Mouse (Mus musculus) cortical plate, adult 2 months (tissue): Measurements from ENCODE around the gene Cpt1a. TPM values are rescaled to one million over a fixed set of nuclear protein-coding genes. Genes with fewer than 3 reads are reported as not detected.
A peak's percentile ranks its signal among the peaks of the same experiment; 100 is the strongest.

Experiments used
- H3K27ac ChIP-seq: fragments of 200-500 bp; 2 replicates; pipeline ENCODE4 v1.5.1; 2012; ENCODE audit warnings: low read length, control low read depth, inconsistent platforms; ENCODE audit not compliant: insufficient read depth
- H3K4me1 ChIP-seq: fragments of 200-500 bp; 2 replicates; pipeline ENCODE4 v1.6.1; 2011; ENCODE audit warnings: low read length; ENCODE audit not compliant: control insufficient read depth, insufficient read depth
- H3K4me3 ChIP-seq: fragments of 200-500 bp; 2 replicates; pipeline ENCODE4 v1.5.1; 2011; ENCODE audit warnings: mild to moderate bottlenecking, low read length, control low read depth; ENCODE audit not compliant: insufficient read depth
- CTCF ChIP-seq: fragments of 200-500 bp; IDR thresholded peaks from 2 replicates; pipeline ENCODE4 v1.5.1; 2011; ENCODE audit warnings: mild to moderate bottlenecking, control low read depth, low read length; ENCODE audit not compliant: insufficient read depth; ENCODE audit errors: extremely low read depth
- POLR2A ChIP-seq: fragments of 200-500 bp; IDR thresholded peaks from 2 replicates; pipeline ENCODE4 v1.6.1; 2011; ENCODE audit warnings: mild to moderate bottlenecking, low read length, control low read depth; ENCODE audit not compliant: insufficient read depth; ENCODE audit errors: extremely low read depth
- polyA plus RNA-seq: library from polyadenylated mRNA; depleted of rRNA; stranded (reverse); fragments of >200 nt; gene quantifications from 2 replicates; pipeline ENCODE4 v1.2.3, GENCODE M21; 2012

Cpt1a gene
- polyA plus RNA-seq, 1 experiment = 23.4 TPM

DNA sequence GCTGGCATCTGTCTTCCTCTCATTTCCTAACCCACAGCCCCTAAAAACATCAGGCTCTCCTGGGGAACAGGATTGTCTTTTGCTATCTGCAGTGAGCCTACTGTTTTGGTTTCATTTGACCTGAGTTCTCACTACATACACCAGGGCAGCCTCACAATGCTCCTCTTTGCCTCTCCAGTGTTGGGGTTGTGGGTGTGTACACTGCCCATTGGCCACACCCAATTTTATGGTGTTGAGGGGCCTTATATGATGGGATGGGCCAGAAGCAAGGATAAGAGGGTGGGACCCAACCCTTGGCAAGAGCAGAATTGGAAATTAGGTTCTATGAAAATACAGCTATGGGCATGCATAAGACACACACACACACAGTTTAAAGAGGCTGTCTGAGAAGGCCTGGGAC is 25.1 kb upstream of the Cpt1a start:
- Histone ChIP-seq H3K4me3 (no peak overlapping the region), H3K27ac (no peak overlapping the region), H3K4me1 (no peaks in the 10 kb centered on the region)
- TF ChIP-seq CTCF (no peak), POLR2A (no peak)

DNA sequence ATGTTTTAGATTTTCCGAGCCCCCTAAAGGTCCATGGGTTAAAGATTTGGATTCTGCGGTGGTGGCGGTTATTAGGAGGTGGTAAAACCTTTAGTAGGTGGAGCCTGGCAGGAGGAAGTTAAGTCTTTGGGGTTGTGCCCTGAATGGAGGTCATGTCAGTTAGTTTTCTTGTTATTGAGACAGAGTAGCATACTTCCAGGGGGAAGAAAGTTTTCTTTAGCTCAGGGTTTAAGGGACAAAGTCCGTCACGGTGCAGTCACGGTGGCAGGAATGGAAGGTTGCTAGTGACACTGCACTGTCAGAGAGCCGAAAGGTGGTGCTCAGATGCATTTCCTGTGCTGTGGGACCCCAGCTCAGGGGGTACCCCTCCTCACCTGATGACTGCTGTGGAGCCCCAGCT is 24.4 kb upstream of the Cpt1a start:
- Histone ChIP-seq H3K27ac (no peak overlapping the region), H3K4me1 (no peaks in the 10 kb centered on the region), H3K4me3 (no peak overlapping the region)
- TF ChIP-seq POLR2A = no peak
- no peak for TF ChIP-seq CTCF

- Histone ChIP-seq H3K4me3 (no peak overlapping the region), H3K4me1 (no peaks in the 10 kb centered on the region), H3K27ac (no peak overlapping the region)
- TF ChIP-seq CTCF (no peak), POLR2A (no peak)
These were observed 18.1 kb upstream of the Cpt1a start for GRCm38 (mm10) chr19:3304017-3304416.

DNA sequence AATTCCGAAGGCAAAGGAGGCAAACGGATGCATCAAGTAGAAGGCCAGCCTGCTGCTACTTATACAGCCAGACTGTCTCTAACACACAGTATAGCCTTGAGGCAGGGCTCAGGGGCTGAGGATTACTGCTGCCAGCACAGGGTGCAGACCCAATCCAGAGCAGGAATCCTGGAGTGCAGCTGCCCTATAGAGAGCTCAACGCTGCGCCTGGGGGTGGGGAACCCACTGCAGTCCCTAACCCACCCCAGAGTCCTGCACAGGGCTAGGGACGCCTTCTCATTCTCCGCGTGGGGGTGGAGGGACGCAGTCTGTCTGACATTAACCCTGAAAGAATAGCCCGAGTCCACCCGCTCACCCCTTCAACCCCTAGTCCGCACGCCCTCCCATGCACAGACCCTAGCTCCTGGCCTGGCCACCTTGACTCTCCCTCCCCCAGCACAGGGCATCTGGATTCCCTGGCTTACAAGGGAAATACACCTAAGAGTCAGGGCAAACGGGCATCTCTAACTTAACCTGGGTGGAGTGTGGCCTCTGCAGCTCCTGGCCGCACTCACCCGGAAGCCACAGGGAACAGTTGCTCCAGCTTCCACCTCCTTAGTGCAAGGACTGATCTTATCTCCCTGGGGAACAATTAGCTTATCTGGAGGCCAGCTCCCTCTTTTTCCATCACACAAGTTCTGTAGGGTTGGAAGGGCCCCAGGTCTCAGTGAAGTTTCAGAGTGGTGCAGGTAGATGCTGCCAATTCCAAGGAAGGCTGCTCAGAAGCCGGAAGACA is 14.8 kb upstream of the Cpt1a start:
- no peak overlapping the region for H3K4me3 ChIP-seq
- H3K4me1 ChIP-seq = no peaks in the 10 kb centered on the region
- TF ChIP-seq POLR2A (no peak), CTCF (no peak)
- no peak overlapping the region for H3K27ac ChIP-seq

- no peaks in the 10 kb centered on the region for H3K4me1 ChIP-seq
- H3K27ac ChIP-seq = no peak overlapping the region
- TF ChIP-seq CTCF (no peak), POLR2A (no peak)
- H3K4me3 ChIP-seq = no peak overlapping the region
These were observed 2.8 kb upstream of the Cpt1a start for GRCm38 (mm10) chr19:3319341-3319740.

DNA sequence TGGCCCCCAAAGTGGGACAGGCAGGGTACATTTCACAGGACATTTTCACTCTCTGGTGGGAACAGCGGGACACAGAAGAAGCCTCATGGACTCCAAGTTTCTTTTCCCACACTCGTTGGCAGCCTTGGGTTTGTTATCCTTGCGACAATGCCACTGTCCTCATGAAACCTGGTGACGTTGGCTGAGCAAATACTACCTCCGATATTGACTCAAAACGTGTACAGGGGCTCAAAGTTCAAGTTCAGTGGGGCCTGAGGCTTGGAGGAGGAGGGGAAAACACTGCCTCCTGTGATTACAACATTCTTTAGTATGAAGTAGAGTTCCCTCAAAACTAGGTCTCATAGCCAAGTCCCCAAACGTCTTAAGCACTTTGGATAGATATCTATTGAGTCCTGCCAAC is 2.0 kb upstream of the Cpt1a start:
- Histone ChIP-seq H3K27ac (no peak overlapping the region), H3K4me1 (no peaks in the 10 kb centered on the region), H3K4me3 (no peak overlapping the region)
- TF ChIP-seq POLR2A (no peak), CTCF (no peak)

DNA sequence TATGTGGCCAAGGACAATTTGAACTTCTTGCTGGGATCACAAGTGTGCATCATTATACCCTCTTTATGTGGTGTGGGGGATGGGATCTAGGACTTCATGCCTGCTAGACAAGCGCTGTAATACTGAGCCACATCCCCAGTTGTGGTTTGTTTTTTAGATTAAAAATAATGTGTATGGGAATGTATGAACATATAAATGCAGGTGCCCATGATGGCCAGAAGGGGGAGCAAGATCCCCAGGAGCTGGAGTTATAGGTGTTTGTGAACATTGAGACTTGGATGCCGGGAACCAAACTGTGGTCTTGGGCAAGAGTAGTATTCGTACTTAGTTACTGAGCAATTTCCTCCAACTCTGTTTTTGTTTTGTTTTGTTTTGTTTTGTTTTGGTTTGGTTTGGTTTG is 1.3 kb upstream of the Cpt1a start:
- Histone ChIP-seq H3K4me1 (no peaks in the 10 kb centered on the region), H3K27ac (no peak overlapping the region), H3K4me3 (no peak overlapping the region)
- peak; percentile 34; the same call in 1 of the 2 replicates for TF ChIP-seq CTCF
- TF ChIP-seq POLR2A = no peak

- TF ChIP-seq POLR2A = no peak
- no peak for TF ChIP-seq CTCF
- peak overlapping the region; percentile 58; the same call in 1 of the 2 replicates for H3K4me3 ChIP-seq
- H3K4me1 ChIP-seq = no peaks in the 10 kb centered on the region; the same call in 1 of the 2 replicates
- no peak overlapping the region for H3K27ac ChIP-seq
These were observed 517 bp upstream of the Cpt1a start for GRCm38 (mm10) chr19:3321617-3322016.

DNA sequence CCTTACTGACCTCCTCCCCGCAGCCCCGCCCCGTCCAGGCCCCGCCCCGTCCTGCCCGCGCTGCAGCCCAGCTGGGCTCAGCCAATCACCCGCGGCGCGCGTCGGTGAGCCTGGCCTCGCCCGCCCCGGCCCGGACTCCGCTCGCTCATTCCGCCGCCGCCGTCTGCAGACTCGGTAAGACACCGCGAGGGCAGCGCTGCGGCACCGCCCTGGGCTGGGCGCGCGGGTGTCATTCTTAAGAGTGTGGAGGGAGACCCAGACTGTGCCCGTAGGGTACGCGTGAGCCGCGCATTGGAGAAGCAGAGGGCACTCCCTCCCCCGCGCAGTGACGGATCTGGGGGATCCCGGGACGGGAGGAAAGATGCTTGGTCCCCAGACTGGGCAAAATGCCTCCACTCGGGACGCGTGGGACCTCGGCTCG is 1.1 kb downstream of the Cpt1a start:
- peak overlapping the region; percentile 82 for H3K27ac ChIP-seq
- H3K4me3 ChIP-seq = peak overlapping the region; percentile 58
- no peaks in the 10 kb centered on the region; the same call in 1 of the 2 replicates for H3K4me1 ChIP-seq
- no peak for TF ChIP-seq POLR2A
- TF ChIP-seq CTCF = no peak

GRCm38 (mm10) chr19:3323753-3324270 is 1.7 kb downstream of the Cpt1a start:
- TF ChIP-seq POLR2A (no peak), CTCF (no peak)
- Histone ChIP-seq H3K4me1 (no peaks in the 10 kb centered on the region; the same call in 1 of the 2 replicates), H3K4me3 (peak overlapping the region; percentile 58), H3K27ac (peak overlapping the region; percentile 82)
